Mouse (Mus musculus): Measurements from ENCODE around the gene Fam187b.

DNA sequence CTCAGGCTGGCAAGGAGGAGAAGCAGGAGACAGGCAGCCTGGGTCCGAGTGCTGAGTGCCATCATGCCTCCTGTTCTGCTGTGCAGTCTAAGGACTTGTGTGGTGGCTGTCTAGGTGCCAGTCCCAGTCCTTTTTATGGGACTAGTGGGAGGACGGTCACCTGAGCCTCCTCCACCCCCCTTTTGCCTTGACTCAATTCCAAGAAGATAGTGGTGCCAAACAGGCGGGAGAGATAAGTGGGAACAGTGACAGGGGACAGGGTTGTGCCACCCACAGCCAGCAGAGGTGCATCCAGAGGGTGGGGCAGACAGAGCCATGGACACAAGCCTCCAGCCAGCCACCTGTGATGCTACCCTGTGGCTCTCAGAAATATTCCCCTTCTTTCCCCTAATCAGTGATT, 49.5 kb upstream of the Fam187b start:
- no peak for TF ChIP-seq MAX (IDR thresholded peaks at IDR 0.05; ENCODE audit: low read depth)
- no peak for TF ChIP-seq MYOG (IDR thresholded peaks at IDR 0.05; ENCODE audit: control insufficient read depth in 1 of 3, insufficient read depth in 1 of 3, insufficient read length in 2 of 3, low read depth in 2 of 3)
- TF ChIP-seq MYOD1 (IDR thresholded peaks at IDR 0.05; ENCODE audit: control insufficient read depth in 1 of 3, insufficient read length in 2 of 3, low read depth in 2 of 3), result no peak
- no peak for TF ChIP-seq POLR2A (IDR thresholded peaks at IDR 0.05; ENCODE audit: insufficient read length, low read depth)
- TF ChIP-seq SRF (IDR thresholded peaks at IDR 0.05; ENCODE audit: control insufficient read depth, insufficient read length, low read depth), result no peak
- no peak for TF ChIP-seq TCF12 (IDR thresholded peaks at IDR 0.05; ENCODE audit: insufficient read depth, poor library complexity, severe bottlenecking)
- TF ChIP-seq POLR2AphosphoS2 (IDR thresholded peaks at IDR 0.05; ENCODE audit: insufficient read length, low read depth), result no peak
- TF ChIP-seq CEBPB (IDR thresholded peaks at IDR 0.05; ENCODE audit: insufficient read depth, poor library complexity, severe bottlenecking), result no peak
- TF ChIP-seq E2F4 (IDR thresholded peaks at IDR 0.05; ENCODE audit: insufficient read depth), result no peak
- TF ChIP-seq TCF3 (IDR thresholded peaks at IDR 0.05; ENCODE audit: insufficient read length, low read depth), result no peak
- no peak for TF ChIP-seq REST (IDR thresholded peaks at IDR 0.05; ENCODE audit: insufficient read depth, insufficient read length)
